Mouse (Mus musculus) thymus, adult 18-20 months (tissue): ENCODE data around the gene Ctsk.
"Not testable (repeated sequence)": the region's sequence is repeated elsewhere in the genome, so short reads cannot be mapped to it uniquely, and the experiment has no call there.

Source experiments
- DNase-seq, 2 experiments: peaks; one replicate each; pipeline ENCODE4 v3.0.0; 2022; ENCODE audit warnings: mixed read lengths in 2 of 2

Ctsk gene

GRCm38 (mm10) chr3:95526111-95526510, 27.1 kb downstream of the Ctsk start:
- DNase-seq, result no peak

- no peak for DNase-seq
Measured at GRCm38 (mm10) chr3:95526622-95527211, 27.7 kb downstream of the Ctsk start, which contains the start of gene Ctss. TSS of gene Ctss (plus strand) at chr3:95526786.

- no peak for DNase-seq
Measured at GRCm38 (mm10) chr3:95529814-95530213, 30.8 kb downstream of the Ctsk start.

- DNase-seq, result no peak
Measured at GRCm38 (mm10) chr3:95531025-95531424, 32.0 kb downstream of the Ctsk start.

GRCm38 (mm10) chr3:95533364-95533763, 34.3 kb downstream of the Ctsk start:
- no peak for DNase-seq

DNA sequence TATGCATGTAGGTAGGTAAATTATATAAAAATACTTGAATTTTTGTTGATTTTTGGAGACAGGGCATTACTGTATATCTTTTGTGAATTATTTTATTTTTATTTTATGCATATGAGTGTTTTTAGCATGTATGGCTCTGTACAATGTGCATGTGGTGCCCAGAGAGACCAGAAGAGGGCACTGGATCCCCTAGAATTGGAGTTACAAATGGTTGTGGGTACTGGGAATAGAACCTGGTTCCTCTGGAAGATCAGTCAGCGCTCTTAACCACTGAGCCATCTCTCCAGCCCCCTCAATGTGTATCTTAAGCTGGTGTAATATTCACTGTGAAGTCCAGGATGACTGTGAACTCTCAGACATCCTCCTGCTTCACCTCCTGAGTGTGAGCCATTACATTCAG, 35.9 kb downstream of the Ctsk start:
- DNase-seq, result no peak

- no peak for DNase-seq
Measured at GRCm38 (mm10) chr3:95538936-95539335, 39.9 kb downstream of the Ctsk start.

DNA sequence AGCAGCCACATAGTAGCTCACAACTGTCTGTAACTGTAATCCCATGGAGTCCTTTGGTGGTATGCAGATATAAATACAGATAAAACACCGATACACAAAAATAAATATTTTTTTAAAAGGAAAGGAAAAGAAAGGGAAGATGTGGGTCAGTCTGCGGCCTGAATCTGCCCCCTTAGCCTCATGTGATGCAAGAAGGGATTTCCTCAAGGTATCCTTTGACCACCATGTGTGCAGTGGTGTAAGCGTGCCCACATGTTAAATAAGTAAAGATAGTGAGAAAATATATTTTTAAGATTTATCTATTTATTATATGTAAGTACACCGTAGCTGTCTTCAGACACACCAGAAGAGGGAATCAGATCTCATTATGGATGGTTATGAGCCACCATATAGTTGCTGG, 40.8 kb downstream of the Ctsk start:
- DNase-seq, result no peak

- DNase-seq, result not testable (repeated sequence)
Measured at GRCm38 (mm10) chr3:95541186-95541585, 42.1 kb downstream of the Ctsk start.

- no peak for DNase-seq
Measured at GRCm38 (mm10) chr3:95542171-95542570, 43.1 kb downstream of the Ctsk start.

- DNase-seq, result no peak
Measured at GRCm38 (mm10) chr3:95542981-95543380, 43.9 kb downstream of the Ctsk start.

- no peak for DNase-seq
Measured at GRCm38 (mm10) chr3:95550176-95550575, 51.1 kb downstream of the Ctsk start.

DNA sequence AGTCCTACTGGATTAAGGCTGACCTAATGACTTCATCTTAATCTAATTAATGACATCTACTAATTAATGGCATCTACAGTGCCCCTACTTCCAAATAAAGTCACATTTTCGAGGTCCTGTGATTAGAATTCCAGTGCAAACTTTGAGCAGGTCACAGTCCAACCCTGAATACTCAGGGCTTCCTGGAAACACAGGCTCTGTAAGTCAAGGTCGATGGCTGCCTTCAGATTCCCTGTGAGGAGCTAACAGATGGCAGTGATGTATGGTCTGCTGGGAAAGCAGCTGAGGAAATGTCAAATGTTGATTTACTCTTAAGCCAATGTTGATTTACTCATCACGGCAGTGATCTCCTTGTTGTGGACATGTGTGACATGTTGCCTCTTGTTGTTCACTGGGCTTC, 54.9 kb downstream of the Ctsk start:
- DNase-seq, result no peak
